Mouse (Mus musculus): Measurements from ENCODE around the gene Ccdc14. TPM values are rescaled to one million over a fixed set of nuclear protein-coding genes. Genes with fewer than 3 reads are reported as not detected.

Gene Ccdc14
- polyA plus RNA-seq, 1 experiment: 8.7 TPM

DNA sequence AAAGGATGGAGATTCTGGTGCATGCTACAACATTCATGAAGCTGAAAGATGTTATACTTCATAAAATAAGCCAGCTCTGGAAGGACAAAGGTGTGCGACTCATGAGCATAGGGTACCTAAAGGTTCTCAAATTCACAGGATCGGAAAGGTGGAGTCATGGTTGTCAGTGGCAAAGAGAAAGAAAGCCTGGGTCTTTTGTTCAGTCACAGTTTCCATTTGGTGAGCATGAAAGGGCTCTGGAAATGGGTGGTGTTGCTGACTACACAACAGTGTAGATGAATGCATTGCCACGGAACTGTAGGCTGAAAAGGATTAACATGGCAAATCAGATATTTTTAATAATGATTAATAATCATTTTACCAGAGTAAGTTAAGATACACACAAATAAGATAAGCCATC is 25.9 kb upstream of the Ccdc14 start:
- TF ChIP-seq CTCF (IDR thresholded peaks at IDR 0.05; ENCODE audit: control insufficient read depth, insufficient read depth, insufficient replicate concordance, low read depth, low read length) (no peak), POLR2A (IDR thresholded peaks at IDR 0.05; ENCODE audit: control insufficient read depth, low read depth, low read length) (no peak)
- Histone ChIP-seq H3K27me3 (ENCODE audit: control insufficient read depth, insufficient read depth, low read length) (no peaks in the 10 kb centered on the region), H3K36me3 (ENCODE audit: control insufficient read depth, insufficient read depth, low read length) (no peaks in the 10 kb centered on the region), H3K4me3 (ENCODE audit: control insufficient read depth, low read depth, low read length) (no peak overlapping the region), H3K4me1 (ENCODE audit: control insufficient read depth, insufficient read depth, low read length) (peaks cover 2% of the 10 kb centered on the region; the same call in 1 of the 2 replicates), H3K27ac (ENCODE audit: control insufficient read depth, insufficient read depth, low read depth, low read length) (no peak overlapping the region)

DNA sequence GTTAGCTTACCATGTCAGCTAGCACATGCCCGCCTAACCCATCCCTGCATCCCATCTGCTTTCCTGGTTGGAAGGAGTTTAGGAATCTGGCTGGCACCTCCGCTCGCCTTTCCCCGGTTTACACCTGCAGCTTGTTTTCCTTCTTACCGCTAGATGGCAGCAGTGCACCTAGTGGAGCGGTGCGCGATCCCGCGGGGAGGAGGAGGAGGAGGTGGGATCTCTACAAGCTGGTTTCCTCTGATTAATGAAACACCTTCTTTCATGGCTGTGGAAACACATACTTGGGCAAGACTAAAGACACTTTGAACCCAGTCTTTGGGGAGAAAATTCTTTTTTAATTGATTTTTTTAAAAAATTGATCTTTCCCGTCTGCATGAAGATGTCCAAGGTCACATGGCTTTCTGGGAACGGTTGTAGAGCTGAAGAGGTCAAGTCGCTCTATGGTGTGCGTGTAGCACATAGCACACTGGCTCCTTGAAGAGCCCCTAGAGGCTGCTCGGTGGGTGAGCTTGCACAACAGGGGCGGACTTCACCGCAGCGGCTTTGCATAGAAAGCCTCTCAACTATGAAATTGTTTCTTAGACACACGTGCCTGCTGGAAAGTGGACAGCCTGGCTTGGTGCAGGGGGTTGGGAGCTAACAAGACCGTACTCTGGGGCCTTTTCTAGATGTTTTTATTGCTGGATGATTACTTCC is 23.2 kb upstream of the Ccdc14 start:
- peaks cover 2% of the 10 kb centered on the region; the same call in 1 of the 2 replicates for H3K4me1 ChIP-seq (ENCODE audit: control insufficient read depth, insufficient read depth, low read length)
- H3K27ac ChIP-seq (ENCODE audit: control insufficient read depth, insufficient read depth, low read depth, low read length): no peak overlapping the region
- no peaks in the 10 kb centered on the region for H3K27me3 ChIP-seq (ENCODE audit: control insufficient read depth, insufficient read depth, low read length)
- H3K4me3 ChIP-seq (ENCODE audit: control insufficient read depth, low read depth, low read length): no peak overlapping the region; the same call in 1 of the 2 replicates
- no peak for TF ChIP-seq POLR2A (IDR thresholded peaks at IDR 0.05; ENCODE audit: control insufficient read depth, low read depth, low read length)
- peak; percentile 96 for TF ChIP-seq CTCF (IDR thresholded peaks at IDR 0.05; ENCODE audit: control insufficient read depth, insufficient read depth, insufficient replicate concordance, low read depth, low read length)
- no peaks in the 10 kb centered on the region for H3K36me3 ChIP-seq (ENCODE audit: control insufficient read depth, insufficient read depth, low read length)

GRCm38 (mm10) chr16:34668341-34668740 is 22.1 kb upstream of the Ccdc14 start:
- Histone ChIP-seq H3K27ac (ENCODE audit: control insufficient read depth, insufficient read depth, low read depth, low read length) (no peak overlapping the region), H3K27me3 (ENCODE audit: control insufficient read depth, insufficient read depth, low read length) (no peaks in the 10 kb centered on the region), H3K36me3 (ENCODE audit: control insufficient read depth, insufficient read depth, low read length) (no peaks in the 10 kb centered on the region), H3K4me3 (ENCODE audit: control insufficient read depth, low read depth, low read length) (no peak overlapping the region), H3K4me1 (ENCODE audit: control insufficient read depth, insufficient read depth, low read length) (peaks cover 2% of the 10 kb centered on the region; the same call in 1 of the 2 replicates)
- TF ChIP-seq POLR2A (IDR thresholded peaks at IDR 0.05; ENCODE audit: control insufficient read depth, low read depth, low read length) (no peak), CTCF (IDR thresholded peaks at IDR 0.05; ENCODE audit: control insufficient read depth, insufficient read depth, insufficient replicate concordance, low read depth, low read length) (no peak)

- H3K4me3 ChIP-seq (ENCODE audit: control insufficient read depth, low read depth, low read length): no peak overlapping the region
- no peak overlapping the region for H3K27ac ChIP-seq (ENCODE audit: control insufficient read depth, insufficient read depth, low read depth, low read length)
- H3K27me3 ChIP-seq (ENCODE audit: control insufficient read depth, insufficient read depth, low read length): no peaks in the 10 kb centered on the region
- TF ChIP-seq CTCF (IDR thresholded peaks at IDR 0.05; ENCODE audit: control insufficient read depth, insufficient read depth, insufficient replicate concordance, low read depth, low read length): no peak
- no peak for TF ChIP-seq POLR2A (IDR thresholded peaks at IDR 0.05; ENCODE audit: control insufficient read depth, low read depth, low read length)
- H3K36me3 ChIP-seq (ENCODE audit: control insufficient read depth, insufficient read depth, low read length): no peaks in the 10 kb centered on the region
- H3K4me1 ChIP-seq (ENCODE audit: control insufficient read depth, insufficient read depth, low read length): peaks cover under 1% of the 10 kb centered on the region; the same call in 1 of the 2 replicates
Measured at GRCm38 (mm10) chr16:34671966-34672365, 18.4 kb upstream of the Ccdc14 start.

DNA sequence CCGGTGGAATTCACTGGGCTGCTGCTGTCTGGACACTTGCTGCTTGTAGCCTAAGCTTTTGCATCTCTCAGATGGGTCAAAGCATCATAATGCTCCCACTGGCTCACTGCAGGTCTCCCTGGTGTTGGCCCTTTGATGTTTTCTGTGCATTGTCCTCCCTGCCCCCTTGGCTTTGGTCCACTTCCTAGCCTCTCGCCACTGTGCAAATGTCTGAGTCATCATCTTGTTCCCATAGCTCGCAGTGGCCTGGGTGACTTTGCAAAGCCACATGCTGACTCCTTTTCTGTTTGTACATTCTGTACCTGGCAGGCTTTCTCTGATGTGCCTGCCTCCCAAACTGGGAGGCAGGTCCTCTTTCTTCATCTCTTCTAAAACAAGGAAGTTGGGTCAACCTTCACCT is 17.6 kb upstream of the Ccdc14 start:
- H3K4me3 ChIP-seq (ENCODE audit: control insufficient read depth, low read depth, low read length): no peak overlapping the region
- no peaks in the 10 kb centered on the region for H3K4me1 ChIP-seq (ENCODE audit: control insufficient read depth, insufficient read depth, low read length)
- no peaks in the 10 kb centered on the region for H3K36me3 ChIP-seq (ENCODE audit: control insufficient read depth, insufficient read depth, low read length)
- no peaks in the 10 kb centered on the region for H3K27me3 ChIP-seq (ENCODE audit: control insufficient read depth, insufficient read depth, low read length)
- TF ChIP-seq POLR2A (IDR thresholded peaks at IDR 0.05; ENCODE audit: control insufficient read depth, low read depth, low read length) (no peak), CTCF (IDR thresholded peaks at IDR 0.05; ENCODE audit: control insufficient read depth, insufficient read depth, insufficient replicate concordance, low read depth, low read length) (no peak)
- H3K27ac ChIP-seq (ENCODE audit: control insufficient read depth, insufficient read depth, low read depth, low read length): no peak overlapping the region

DNA sequence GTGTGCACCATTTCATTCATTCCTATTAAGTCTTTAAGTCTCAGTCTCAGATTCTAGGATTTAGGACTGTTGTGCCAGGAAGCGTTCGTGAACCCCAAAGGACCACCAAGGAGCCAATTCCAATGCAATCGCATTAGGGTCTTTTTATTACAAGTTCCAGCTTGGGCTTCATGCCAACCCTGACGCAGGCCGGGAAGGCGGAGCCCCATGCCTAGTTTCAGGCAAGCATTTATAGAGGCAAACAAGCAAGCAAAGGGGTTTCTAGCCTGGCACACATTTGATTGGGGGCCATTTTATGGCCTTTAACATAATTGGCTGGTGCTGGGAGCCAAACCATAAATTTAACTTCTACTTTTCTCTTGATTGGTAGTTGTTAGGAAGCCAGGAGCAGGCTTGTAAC is 16.1 kb upstream of the Ccdc14 start:
- TF ChIP-seq CTCF (IDR thresholded peaks at IDR 0.05; ENCODE audit: control insufficient read depth, insufficient read depth, insufficient replicate concordance, low read depth, low read length) (no peak), POLR2A (IDR thresholded peaks at IDR 0.05; ENCODE audit: control insufficient read depth, low read depth, low read length) (no peak)
- Histone ChIP-seq H3K27ac (ENCODE audit: control insufficient read depth, insufficient read depth, low read depth, low read length) (no peak overlapping the region), H3K4me1 (ENCODE audit: control insufficient read depth, insufficient read depth, low read length) (no peaks in the 10 kb centered on the region), H3K4me3 (ENCODE audit: control insufficient read depth, low read depth, low read length) (no peak overlapping the region), H3K27me3 (ENCODE audit: control insufficient read depth, insufficient read depth, low read length) (no peaks in the 10 kb centered on the region), H3K36me3 (ENCODE audit: control insufficient read depth, insufficient read depth, low read length) (no peaks in the 10 kb centered on the region)

DNA sequence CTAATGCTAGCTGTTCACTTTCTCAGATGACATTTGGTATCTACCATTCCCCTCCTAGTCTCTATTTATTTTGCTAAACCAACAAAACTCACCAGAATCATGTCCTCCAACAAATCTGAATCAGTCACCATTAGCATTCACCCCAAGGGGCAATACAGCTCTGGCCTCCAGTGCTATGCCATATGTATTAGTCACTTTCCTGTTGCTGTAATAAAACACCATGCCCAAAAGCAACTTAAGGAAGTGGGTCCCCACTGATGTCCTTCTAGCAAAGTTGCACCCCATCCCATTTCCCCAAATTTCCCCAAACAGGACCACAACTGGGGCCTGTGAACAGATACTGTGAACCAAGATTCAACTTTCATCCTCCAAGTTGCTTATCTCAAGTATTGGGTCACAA is 8.6 kb upstream of the Ccdc14 start:
- Histone ChIP-seq H3K36me3 (ENCODE audit: control insufficient read depth, insufficient read depth, low read length) (no peaks in the 10 kb centered on the region), H3K27ac (ENCODE audit: control insufficient read depth, insufficient read depth, low read depth, low read length) (no peak overlapping the region), H3K4me3 (ENCODE audit: control insufficient read depth, low read depth, low read length) (no peak overlapping the region), H3K27me3 (ENCODE audit: control insufficient read depth, insufficient read depth, low read length) (no peaks in the 10 kb centered on the region), H3K4me1 (ENCODE audit: control insufficient read depth, insufficient read depth, low read length) (peaks cover 2% of the 10 kb centered on the region; the same call in 1 of the 2 replicates)
- no peak for TF ChIP-seq CTCF (IDR thresholded peaks at IDR 0.05; ENCODE audit: control insufficient read depth, insufficient read depth, insufficient replicate concordance, low read depth, low read length)
- TF ChIP-seq POLR2A (IDR thresholded peaks at IDR 0.05; ENCODE audit: control insufficient read depth, low read depth, low read length): no peak

Measured in testis, adult 2 months (tissue).